Mouse (Mus musculus) embryonic facial prominence, embryonic 15.5 days (tissue): ENCODE measurements around the gene Rps2. TPM values are rescaled to one million over a fixed set of nuclear protein-coding genes. Genes with fewer than 3 reads are reported as not detected.

Source experiments
- polyA plus RNA-seq: library from polyadenylated mRNA; unstranded; fragments of >200 nt; fragmentation: Nextera tagmentation; extraction: Ambion mirVana; gene quantifications from 2 replicates; pipeline ENCODE4 v1.2.1, GENCODE M21; 2015

Gene Rps2
- polyA plus RNA-seq, 1 experiment from 2014 or later, result 1,508 TPM

Other genes with a start within 250 kb of the Rps2 start
- 37.0 and 39.8 TPM in 2 replicates for gene E4f1, start 247.8 kb upstream of the Rps2 start, polyA plus RNA-seq
- 48.9 and 50.6 TPM in 2 replicates for gene Pgp, start 247.7 kb upstream of the Rps2 start, polyA plus RNA-seq
- gene Bricd5, start 244.2 kb upstream of the Rps2 start, polyA plus RNA-seq, result 0.43 and 0.44 TPM in 2 replicates
- gene Mlst8, start 239.0 kb upstream of the Rps2 start, polyA plus RNA-seq, result 27.2 and 28.8 TPM in 2 replicates
- 2.5 and 4.0 TPM in 2 replicates for gene Caskin1, start 229.5 kb upstream of the Rps2 start, polyA plus RNA-seq
- gene Traf7, start 190.2 kb upstream of the Rps2 start, polyA plus RNA-seq, result 92.8 and 95.7 TPM in 2 replicates
- 3.7 and 4.3 TPM in 2 replicates for gene Rab26, start 183.9 kb upstream of the Rps2 start, polyA plus RNA-seq
- 32.6 and 36.7 TPM in 2 replicates for gene Pkd1, start 168.3 kb upstream of the Rps2 start, polyA plus RNA-seq
- 57.8 and 64.4 TPM in 2 replicates for gene Tsc2, start 85.5 kb upstream of the Rps2 start, polyA plus RNA-seq
- 22.2 and 25.3 TPM in 2 replicates for gene Nthl1, start 85.4 kb upstream of the Rps2 start, polyA plus RNA-seq
- gene Slc9a3r2, start 67.8 kb upstream of the Rps2 start, polyA plus RNA-seq, result 64.4 and 65.9 TPM in 2 replicates
- 0.36 and 0.56 TPM in 2 replicates for gene Npw, start 59.7 kb upstream of the Rps2 start, polyA plus RNA-seq
- gene Zfp598, start 48.4 kb upstream of the Rps2 start, polyA plus RNA-seq, result 23.8 and 26.8 TPM in 2 replicates
- 2.0 and 2.9 TPM in 2 replicates for gene Syngr3, start 28.2 kb upstream of the Rps2 start, polyA plus RNA-seq
- 33.1 and 35.2 TPM in 2 replicates for gene Gfer, start 22.0 kb upstream of the Rps2 start, polyA plus RNA-seq
- gene Noxo1, start 21.9 kb upstream of the Rps2 start, polyA plus RNA-seq, result 3.8 and 5.8 TPM in 2 replicates
- 61.3 and 63.4 TPM in 2 replicates for gene Tbl3, start 10.5 kb upstream of the Rps2 start, polyA plus RNA-seq
- gene Rnf151, start 53 bp upstream of the Rps2 start, polyA plus RNA-seq, result 0.16 and 0.24 TPM in 2 replicates
- gene Ndufb10, start 6.4 kb downstream of the Rps2 start, polyA plus RNA-seq, result 223 and 227 TPM in 2 replicates
- gene Rpl3l, start 9.7 kb downstream of the Rps2 start, polyA plus RNA-seq, result not detected in 2 replicates
- gene Msrb1, start 18.5 kb downstream of the Rps2 start, polyA plus RNA-seq, result 26.6 and 27.9 TPM in 2 replicates
- gene Hs3st6, start 34.9 kb downstream of the Rps2 start, polyA plus RNA-seq, result 26.4 and 30.4 TPM in 2 replicates
- gene Meiob, start 86.2 kb downstream of the Rps2 start, polyA plus RNA-seq, result 0.09 and 0.16 TPM in 2 replicates
- 47.0 and 47.3 TPM in 2 replicates for gene Hagh, start 122.0 kb downstream of the Rps2 start, polyA plus RNA-seq
- gene Fahd1, start 132.2 kb downstream of the Rps2 start, polyA plus RNA-seq, result 19.1 and 19.8 TPM in 2 replicates
- 0.43 and 1.1 TPM in 2 replicates for gene Igfals, start 147.9 kb downstream of the Rps2 start, polyA plus RNA-seq
- gene Nubp2, start 168.2 kb downstream of the Rps2 start, polyA plus RNA-seq, result 48.9 and 49.6 TPM in 2 replicates
- gene Spsb3, start 168.5 kb downstream of the Rps2 start, polyA plus RNA-seq, result 43.5 and 45.3 TPM in 2 replicates
- gene Eme2, start 177.0 kb downstream of the Rps2 start, polyA plus RNA-seq, result 28.5 and 32.6 TPM in 2 replicates
- gene Mrps34, start 177.0 kb downstream of the Rps2 start, polyA plus RNA-seq, result 86.8 and 92.3 TPM in 2 replicates
- gene Nme3, start 178.4 kb downstream of the Rps2 start, polyA plus RNA-seq, result 48.2 and 52.0 TPM in 2 replicates
- gene Mapk8ip3, start 218.9 kb downstream of the Rps2 start, polyA plus RNA-seq, result 36.4 and 38.3 TPM in 2 replicates
- 148 and 166 TPM in 2 replicates for gene Jpt2, start 242.6 kb downstream of the Rps2 start, polyA plus RNA-seq